Mouse (Mus musculus) right cerebral cortex, postnatal 25 days (tissue): ENCODE data around the gene Hipk1.
"Not testable (repeated sequence)": the region's sequence is repeated elsewhere in the genome, so short reads cannot be mapped to it uniquely, and the experiment has no call there.

Experiments
- DNase-seq: peaks from one replicate; pipeline ENCODE4 v3.0.0; 2022

Gene Hipk1

DNA sequence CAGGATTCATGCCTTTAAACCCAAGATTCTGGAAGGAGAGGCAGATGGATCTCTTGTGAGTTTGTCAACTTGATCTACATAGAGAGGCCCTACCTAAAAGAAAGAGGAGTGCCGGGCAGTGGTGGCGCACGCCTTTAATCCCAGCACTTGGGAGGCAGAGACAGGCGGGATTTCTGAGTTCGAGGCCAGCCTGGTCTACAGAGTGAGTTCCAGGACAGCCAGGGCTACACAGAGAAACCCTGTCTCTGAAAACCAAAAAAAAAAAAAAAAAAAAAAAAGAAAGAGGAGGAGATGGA is 696 bp upstream of the Hipk1 start:
- DNase-seq = not testable (repeated sequence)

GRCm38 (mm10) chr3:103790346-103791145 is 817 bp downstream of the Hipk1 start:
- no peak for DNase-seq

- peak; percentile 22 for DNase-seq
Observed at GRCm38 (mm10) chr3:103789891-103790345, 1.4 kb downstream of the Hipk1 start.

GRCm38 (mm10) chr3:103789096-103789495 is 2.3 kb downstream of the Hipk1 start:
- DNase-seq = no peak

- no peak for DNase-seq
Observed at GRCm38 (mm10) chr3:103787225-103787624, 4.1 kb downstream of the Hipk1 start.

GRCm38 (mm10) chr3:103782844-103783609 is 8.3 kb downstream of the Hipk1 start:
- DNase-seq = no peak

GRCm38 (mm10) chr3:103780777-103781176 is 10.6 kb downstream of the Hipk1 start:
- no peak for DNase-seq

DNA sequence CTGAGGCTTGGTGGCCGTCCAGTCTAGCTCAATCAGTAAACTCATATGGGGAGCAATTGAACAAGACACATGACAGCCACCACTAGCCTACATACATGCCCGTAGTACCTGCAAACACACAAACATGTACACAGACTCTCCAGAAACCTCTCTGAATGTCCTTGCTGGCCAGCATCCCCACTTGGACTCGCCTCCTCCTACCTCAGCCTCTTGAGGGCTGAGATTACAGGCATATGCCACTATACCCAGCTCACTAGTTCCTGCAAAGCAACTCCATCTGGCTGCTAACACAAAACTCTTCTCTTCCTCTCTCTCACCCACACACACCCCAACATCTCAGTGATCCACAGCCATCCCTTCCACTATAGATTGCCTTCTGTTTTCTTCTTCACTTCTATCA is 11.1 kb downstream of the Hipk1 start:
- DNase-seq = no peak

DNA sequence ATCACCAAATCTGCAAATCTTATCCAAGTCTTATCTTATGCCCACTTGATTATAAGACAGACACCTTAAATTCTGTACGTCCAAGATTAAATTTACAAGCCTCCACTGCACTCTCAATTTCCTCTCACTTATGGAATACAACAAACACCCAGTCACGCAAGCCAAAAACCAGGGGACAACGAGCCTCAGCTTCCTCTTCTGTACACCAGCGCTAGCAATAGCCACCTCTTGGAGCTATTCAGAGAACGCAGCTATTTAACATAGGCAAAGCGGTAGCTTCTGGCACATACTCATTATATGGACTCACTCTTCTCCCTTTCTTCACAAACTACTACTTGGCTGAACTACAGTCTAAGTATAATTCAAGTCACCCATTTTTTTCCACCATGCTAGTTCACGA is 12.2 kb downstream of the Hipk1 start:
- no peak for DNase-seq

GRCm38 (mm10) chr3:103778660-103779059 is 12.7 kb downstream of the Hipk1 start:
- no peak for DNase-seq

- peak; percentile 20 for DNase-seq
Observed at GRCm38 (mm10) chr3:103777940-103778339, 13.4 kb downstream of the Hipk1 start.

DNA sequence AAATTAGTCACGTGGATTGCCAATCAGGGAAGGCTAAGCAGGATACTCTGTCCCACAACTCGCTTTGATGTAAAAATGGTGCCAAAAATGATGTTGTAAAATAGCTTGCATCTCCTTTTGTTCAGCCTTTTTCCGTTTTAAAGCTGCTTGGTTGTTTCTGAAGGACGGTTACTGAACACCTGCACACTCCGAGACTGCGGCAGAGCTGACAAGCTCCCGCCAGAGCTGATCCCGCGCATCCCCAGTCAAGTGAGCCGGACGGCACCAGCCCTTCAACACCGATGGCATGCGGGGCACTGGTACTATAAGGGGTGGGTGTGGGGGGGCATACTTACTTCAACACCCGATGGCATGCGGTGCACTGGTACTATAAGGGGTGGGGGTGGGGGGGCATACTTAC is 17.4 kb downstream of the Hipk1 start:
- no peak for DNase-seq

- no peak for DNase-seq
Observed at GRCm38 (mm10) chr3:103773508-103773907, 17.9 kb downstream of the Hipk1 start.

DNA sequence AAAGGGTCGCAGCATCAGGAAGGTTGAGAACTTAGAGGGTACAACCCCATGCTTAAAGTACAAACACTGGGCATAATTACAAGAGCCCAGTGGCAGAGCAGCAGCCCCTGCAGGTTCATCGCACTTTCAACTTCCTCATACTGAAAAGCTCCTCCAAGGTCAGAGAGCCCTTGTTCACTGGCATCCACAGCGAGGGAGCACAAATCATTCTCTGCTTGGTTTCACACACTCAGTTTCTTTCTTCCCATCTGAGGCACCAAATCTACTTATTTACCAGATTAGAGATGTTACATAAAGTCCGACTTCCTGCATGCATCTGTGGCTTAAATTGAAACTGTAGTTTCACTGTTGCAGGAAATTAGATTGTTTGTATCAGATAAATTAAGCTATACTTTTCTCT is 18.5 kb downstream of the Hipk1 start:
- DNase-seq = no peak

- no peak for DNase-seq
Observed at GRCm38 (mm10) chr3:103771531-103772130, 19.7 kb downstream of the Hipk1 start.

DNA sequence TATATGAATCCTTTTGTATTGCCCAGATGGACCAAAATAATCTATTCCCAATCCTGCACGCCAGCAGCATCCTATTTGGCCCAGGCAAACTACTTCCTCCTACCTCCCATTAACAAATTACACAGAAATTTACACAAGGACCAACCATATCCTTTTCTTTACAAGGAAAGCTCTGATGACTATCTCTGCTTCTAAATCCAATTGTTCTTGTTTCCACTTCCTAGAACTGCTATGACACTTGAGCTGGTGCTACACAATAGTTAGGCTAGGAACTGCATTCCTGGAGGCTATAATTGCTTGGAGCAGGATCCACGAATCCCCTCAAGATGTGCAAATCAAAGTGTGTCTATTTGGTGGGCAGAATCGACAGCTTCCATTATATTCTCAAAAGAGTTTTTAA is 24.6 kb downstream of the Hipk1 start:
- DNase-seq = no peak

- DNase-seq = no peak
Observed at GRCm38 (mm10) chr3:103759261-103759970, 31.9 kb downstream of the Hipk1 start.

- DNase-seq = no peak
Observed at GRCm38 (mm10) chr3:103758456-103758855, 32.9 kb downstream of the Hipk1 start.

GRCm38 (mm10) chr3:103756920-103757319 is 34.4 kb downstream of the Hipk1 start:
- DNase-seq = no peak

GRCm38 (mm10) chr3:103755351-103755750 is 36.0 kb downstream of the Hipk1 start:
- DNase-seq = no peak

- DNase-seq = no peak
Observed at GRCm38 (mm10) chr3:103751558-103751957, 39.8 kb downstream of the Hipk1 start.

DNA sequence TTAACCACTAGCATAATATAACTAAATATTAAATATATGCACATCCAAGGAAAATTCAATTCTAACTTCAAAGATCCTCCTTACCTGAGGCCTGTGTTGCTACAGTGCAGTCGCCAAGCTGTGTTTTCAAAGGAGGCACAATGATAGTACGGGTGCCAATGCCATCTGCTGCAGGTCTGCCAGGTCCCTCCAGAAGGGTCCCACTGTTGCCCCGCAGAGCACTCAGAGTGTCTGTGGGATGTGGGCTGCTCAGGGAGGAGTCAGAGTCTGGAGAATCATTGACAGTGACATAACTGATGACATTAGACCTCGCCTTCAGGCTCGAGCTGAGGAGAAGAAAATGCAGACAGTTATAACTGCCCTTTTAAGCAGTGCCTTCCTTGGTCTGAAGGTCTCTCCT is 44.7 kb downstream of the Hipk1 start:
- no peak for DNase-seq
